Mouse (Mus musculus): Measurements from ENCODE around the gene Slc26a10. TPM values are rescaled to one million over a fixed set of nuclear protein-coding genes. Genes with fewer than 3 reads are reported as not detected.

Gene Slc26a10
- polyA plus RNA-seq, 1 experiment: 0.94 TPM

DNA sequence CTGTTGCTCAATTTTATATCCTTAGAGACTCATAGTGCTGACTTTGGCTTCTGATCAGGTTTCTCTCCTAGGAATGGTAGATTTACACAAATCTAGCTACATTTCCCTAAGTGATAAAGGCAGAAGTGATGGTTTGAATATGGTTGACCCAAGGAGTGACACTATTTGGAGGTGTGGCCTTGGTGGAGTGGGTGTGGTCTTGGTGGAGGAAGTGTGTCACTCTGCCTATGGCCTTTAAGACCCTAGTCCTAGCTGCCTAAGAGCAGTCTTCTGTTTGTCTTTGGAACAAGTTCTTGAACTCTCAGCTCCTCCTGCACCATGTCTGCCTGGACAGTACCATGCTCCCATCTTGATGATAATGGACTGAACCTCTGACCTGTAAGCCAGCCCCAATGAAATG is 36.7 kb upstream of the Slc26a10 start:
- Histone ChIP-seq H3K27ac (ENCODE audit: insufficient read depth, low read length) (no peak overlapping the region), H3K4me3 (ENCODE audit: extremely low read depth, insufficient read depth, insufficient read length) (no peak overlapping the region), H3K4me1 (ENCODE audit: control insufficient read depth, insufficient read depth, insufficient read length) (no peaks in the 10 kb centered on the region), H3K36me3 (ENCODE audit: control insufficient read depth, insufficient read depth, low read length) (no peaks in the 10 kb centered on the region), H3K27me3 (ENCODE audit: control insufficient read depth, insufficient read depth, low read length) (no peaks in the 10 kb centered on the region)
- no peak for TF ChIP-seq POLR2A (IDR thresholded peaks at IDR 0.05; ENCODE audit: low read depth, low read length)
- TF ChIP-seq CTCF (IDR thresholded peaks at IDR 0.05; ENCODE audit: extremely low read depth, insufficient read depth, insufficient read length, insufficient replicate concordance): no peak
- DNase-seq (ENCODE audit: low read depth in 1 of 2, low spot score in 2 of 2): no peak

GRCm38 (mm10) chr10:127216456-127216855 is 36.0 kb upstream of the Slc26a10 start:
- WGBS: 94% methylated on average over 11 of the region's 11 CpGs
- DNase-seq (ENCODE audit: low read depth in 1 of 2, low spot score in 2 of 2): no peak
- H3K27me3 ChIP-seq (ENCODE audit: control insufficient read depth, insufficient read depth, low read length): no peaks in the 10 kb centered on the region
- no peak overlapping the region for H3K27ac ChIP-seq (ENCODE audit: insufficient read depth, low read length)
- H3K36me3 ChIP-seq (ENCODE audit: control insufficient read depth, insufficient read depth, low read length): no peaks in the 10 kb centered on the region
- H3K4me3 ChIP-seq (ENCODE audit: extremely low read depth, insufficient read depth, insufficient read length): no peak overlapping the region
- H3K4me1 ChIP-seq (ENCODE audit: control insufficient read depth, insufficient read depth, insufficient read length): no peaks in the 10 kb centered on the region
- TF ChIP-seq CTCF (IDR thresholded peaks at IDR 0.05; ENCODE audit: extremely low read depth, insufficient read depth, insufficient read length, insufficient replicate concordance): no peak
- TF ChIP-seq POLR2A (IDR thresholded peaks at IDR 0.05; ENCODE audit: low read depth, low read length): no peak

- 21% methylated on average over 1 of the region's 1 CpGs for WGBS
- Histone ChIP-seq H3K27me3 (ENCODE audit: control insufficient read depth, insufficient read depth, low read length) (no peaks in the 10 kb centered on the region), H3K4me3 (ENCODE audit: extremely low read depth, insufficient read depth, insufficient read length) (no peak overlapping the region), H3K4me1 (ENCODE audit: control insufficient read depth, insufficient read depth, insufficient read length) (peaks cover 7% of the 10 kb centered on the region; the same call in 1 of the 2 replicates), H3K27ac (ENCODE audit: insufficient read depth, low read length) (no peak overlapping the region), H3K36me3 (ENCODE audit: control insufficient read depth, insufficient read depth, low read length) (no peaks in the 10 kb centered on the region)
- no peak for TF ChIP-seq POLR2A (IDR thresholded peaks at IDR 0.05; ENCODE audit: low read depth, low read length)
- TF ChIP-seq CTCF (IDR thresholded peaks at IDR 0.05; ENCODE audit: extremely low read depth, insufficient read depth, insufficient read length, insufficient replicate concordance): no peak
- DNase-seq (ENCODE audit: low read depth in 1 of 2, low spot score in 2 of 2): no peak
Measured at GRCm38 (mm10) chr10:127214422-127214803, 34.0 kb upstream of the Slc26a10 start.

DNA sequence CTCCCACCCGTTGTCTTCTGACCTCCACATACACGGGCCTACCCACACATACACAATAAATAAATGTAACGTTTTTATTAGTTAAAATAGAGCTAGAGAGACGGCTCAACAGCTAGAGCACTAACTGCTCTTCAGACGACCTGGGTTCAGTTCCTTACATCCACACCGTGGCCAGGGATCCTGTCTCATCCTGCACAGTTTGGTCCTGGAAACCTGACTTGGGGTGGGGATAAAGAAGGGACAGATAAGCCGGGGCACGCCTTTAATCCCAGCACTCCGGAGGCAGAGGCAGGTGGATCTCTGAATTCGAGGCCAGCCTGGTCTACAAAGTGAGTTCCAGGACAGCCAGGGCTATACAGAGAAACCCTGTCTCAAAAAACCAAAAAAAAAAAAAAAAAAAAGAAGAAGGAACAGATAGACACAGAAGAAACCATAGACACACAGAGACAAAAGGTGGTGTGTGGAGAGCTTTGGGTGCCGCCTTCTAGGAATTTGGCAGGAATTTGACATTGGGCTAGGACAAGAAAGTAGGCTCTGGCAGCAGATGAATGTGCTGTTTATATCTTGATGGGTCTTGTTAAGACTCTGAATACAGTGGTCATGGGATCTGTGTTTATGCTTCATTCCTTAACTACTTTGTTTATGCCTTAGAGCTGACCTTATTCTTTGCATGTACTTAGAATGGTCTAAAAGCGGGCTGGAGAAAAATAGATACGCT is 33.4 kb upstream of the Slc26a10 start:
- Histone ChIP-seq H3K36me3 (ENCODE audit: control insufficient read depth, insufficient read depth, low read length) (no peaks in the 10 kb centered on the region), H3K4me3 (ENCODE audit: extremely low read depth, insufficient read depth, insufficient read length) (no peak overlapping the region), H3K4me1 (ENCODE audit: control insufficient read depth, insufficient read depth, insufficient read length) (peaks cover 7% of the 10 kb centered on the region; the same call in 1 of the 2 replicates), H3K27me3 (ENCODE audit: control insufficient read depth, insufficient read depth, low read length) (no peaks in the 10 kb centered on the region), H3K27ac (ENCODE audit: insufficient read depth, low read length) (no peak overlapping the region)
- TF ChIP-seq CTCF (IDR thresholded peaks at IDR 0.05; ENCODE audit: extremely low read depth, insufficient read depth, insufficient read length, insufficient replicate concordance): no peak
- no peak for TF ChIP-seq POLR2A (IDR thresholded peaks at IDR 0.05; ENCODE audit: low read depth, low read length)
- 92% methylated on average over 13 of the region's 13 CpGs for WGBS
- DNase-seq (ENCODE audit: low read depth in 1 of 2, low spot score in 2 of 2): no peak

- DNase-seq (ENCODE audit: low read depth in 1 of 2, low spot score in 2 of 2): no peak
- H3K27me3 ChIP-seq (ENCODE audit: control insufficient read depth, insufficient read depth, low read length): no peaks in the 10 kb centered on the region
- H3K27ac ChIP-seq (ENCODE audit: insufficient read depth, low read length): no peak overlapping the region
- TF ChIP-seq CTCF (IDR thresholded peaks at IDR 0.05; ENCODE audit: extremely low read depth, insufficient read depth, insufficient read length, insufficient replicate concordance) (no peak), POLR2A (IDR thresholded peaks at IDR 0.05; ENCODE audit: low read depth, low read length) (no peak)
- no peak overlapping the region for H3K4me3 ChIP-seq (ENCODE audit: extremely low read depth, insufficient read depth, insufficient read length)
- H3K36me3 ChIP-seq (ENCODE audit: control insufficient read depth, insufficient read depth, low read length): no peaks in the 10 kb centered on the region; the same call in 1 of the 2 replicates
- 90% methylated on average over 8 of the region's 8 CpGs for WGBS
- peaks cover 7% of the 10 kb centered on the region; the same call in 1 of the 2 replicates for H3K4me1 ChIP-seq (ENCODE audit: control insufficient read depth, insufficient read depth, insufficient read length)
Measured at GRCm38 (mm10) chr10:127213272-127213671, 32.8 kb upstream of the Slc26a10 start.

GRCm38 (mm10) chr10:127211414-127211854 is 31.0 kb upstream of the Slc26a10 start, which contains the start of gene Pip4k2c:
Gene Pip4k2c (minus strand): TSS chr10:127211585.
- Histone ChIP-seq H3K27ac (ENCODE audit: insufficient read depth, low read length) (peak within 1 kb of the TSS; percentile 52; the same call in 1 of the 2 replicates), H3K27me3 (ENCODE audit: control insufficient read depth, insufficient read depth, low read length) (no peaks in the 10 kb centered on the region), H3K4me1 (ENCODE audit: control insufficient read depth, insufficient read depth, insufficient read length) (peaks cover 7% of the 10 kb centered on the region; the same call in 1 of the 2 replicates), H3K4me3 (ENCODE audit: extremely low read depth, insufficient read depth, insufficient read length) (peak within 1 kb of the TSS; percentile 78), H3K36me3 (ENCODE audit: control insufficient read depth, insufficient read depth, low read length) (peaks cover 1% of the 10 kb centered on the region; the same call in 1 of the 2 replicates)
- DNase-seq (ENCODE audit: low read depth in 1 of 2, low spot score in 2 of 2): peak; percentile 75 to 91
- TF ChIP-seq CTCF (IDR thresholded peaks at IDR 0.05; ENCODE audit: extremely low read depth, insufficient read depth, insufficient read length, insufficient replicate concordance) (no peak), POLR2A (IDR thresholded peaks at IDR 0.05; ENCODE audit: low read depth, low read length) (peak; percentile 46; the same call in 1 of the 2 replicates)
- WGBS: under 1% methylated on average over 47 of the region's 47 CpGs

DNA sequence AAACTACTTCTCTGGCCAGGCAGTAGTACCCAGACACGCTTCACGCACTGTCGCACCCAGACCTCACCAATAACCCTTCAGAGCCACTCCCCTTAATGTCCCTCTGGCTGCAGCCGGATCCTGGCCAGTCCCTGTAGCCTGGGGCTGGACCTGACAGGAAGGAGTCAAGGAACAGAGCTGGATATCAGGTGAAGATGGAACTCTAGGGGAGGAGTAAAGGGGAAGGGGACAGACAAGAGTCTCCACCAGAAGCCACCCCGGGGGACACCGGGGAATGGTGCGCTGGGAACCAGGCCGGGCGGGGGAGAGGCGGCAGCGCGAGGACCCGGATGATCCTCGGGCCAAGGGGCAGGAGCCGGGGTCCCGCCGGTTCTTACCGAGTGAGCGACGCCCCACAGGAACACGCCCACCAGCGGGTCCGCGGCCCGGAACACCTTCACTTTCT is 30.5 kb upstream of the Slc26a10 start:
- peak overlapping the region; percentile 52; the same call in 1 of the 2 replicates for H3K27ac ChIP-seq (ENCODE audit: insufficient read depth, low read length)

More for the DNA sequence above, 30.5 kb upstream of the Slc26a10 start:
- WGBS: 2% methylated on average over 25 of the region's 25 CpGs
- TF ChIP-seq POLR2A (IDR thresholded peaks at IDR 0.05; ENCODE audit: low read depth, low read length): no peak
- no peak for TF ChIP-seq CTCF (IDR thresholded peaks at IDR 0.05; ENCODE audit: extremely low read depth, insufficient read depth, insufficient read length, insufficient replicate concordance)
- DNase-seq (ENCODE audit: low read depth in 1 of 2, low spot score in 2 of 2): peak in 1 of 2 experiments; percentile 33
- H3K4me1 ChIP-seq (ENCODE audit: control insufficient read depth, insufficient read depth, insufficient read length): peaks cover 7% of the 10 kb centered on the region; the same call in 1 of the 2 replicates
- peaks cover 1% of the 10 kb centered on the region; the same call in 1 of the 2 replicates for H3K36me3 ChIP-seq (ENCODE audit: control insufficient read depth, insufficient read depth, low read length)
- peak overlapping the region; percentile 78 for H3K4me3 ChIP-seq (ENCODE audit: extremely low read depth, insufficient read depth, insufficient read length)
- H3K27me3 ChIP-seq (ENCODE audit: control insufficient read depth, insufficient read depth, low read length): no peaks in the 10 kb centered on the region
